Mouse (Mus musculus): Measurements from ENCODE around the gene Gpr152.

Gene Gpr152

DNA sequence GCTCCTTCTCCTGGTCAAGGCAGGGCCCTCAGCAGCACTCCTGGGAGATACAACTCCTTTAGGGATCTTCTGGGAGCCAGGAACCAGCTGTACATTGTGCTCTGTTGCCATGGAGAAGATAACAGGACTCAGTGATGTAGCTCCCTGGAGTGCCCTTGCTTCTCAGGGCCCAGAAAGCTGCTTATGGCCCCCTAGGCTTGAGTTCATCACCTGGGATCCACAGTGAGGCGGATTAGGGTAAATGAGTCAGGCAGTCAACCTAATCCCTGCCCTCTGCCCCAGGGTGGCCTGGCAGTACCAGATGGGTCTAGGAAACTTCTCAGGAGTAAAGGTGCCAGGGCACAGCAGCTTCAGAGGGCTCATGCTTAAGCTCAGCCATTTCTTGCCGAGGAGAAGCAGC is at the start of gene Gpr152:
Gene Gpr152, plus strand, starts transcription at position 342 of the 400 bp plus-strand sequence.
- no peak for DNase-seq

DNA sequence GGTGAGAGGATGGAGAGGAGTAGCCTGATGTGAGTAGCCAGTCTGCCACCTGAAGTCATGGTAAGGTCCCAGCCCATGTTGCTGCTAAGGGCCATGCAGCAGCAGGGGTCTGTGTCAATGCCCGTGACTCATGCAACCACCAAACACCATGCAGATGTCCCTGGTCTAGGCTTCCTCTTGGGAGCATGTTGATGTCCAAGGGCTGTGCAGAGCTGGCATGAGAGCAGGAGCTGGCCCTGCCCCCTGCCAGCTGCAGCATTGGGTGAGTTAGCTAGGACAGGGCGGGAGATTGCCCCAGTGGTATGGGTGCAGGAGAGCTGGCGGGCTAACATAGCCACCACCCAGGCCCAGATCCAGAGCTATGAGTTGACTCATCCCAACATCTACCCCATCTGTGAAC is 49.1 kb upstream of the Gpr152 start:
- no peak for DNase-seq

- DNase-seq, result no peak
Measured at GRCm38 (mm10) chr19:4091383-4091782, 48.2 kb upstream of the Gpr152 start.

- DNase-seq, result no peak
Measured at GRCm38 (mm10) chr19:4092750-4093149, 46.8 kb upstream of the Gpr152 start.

DNA sequence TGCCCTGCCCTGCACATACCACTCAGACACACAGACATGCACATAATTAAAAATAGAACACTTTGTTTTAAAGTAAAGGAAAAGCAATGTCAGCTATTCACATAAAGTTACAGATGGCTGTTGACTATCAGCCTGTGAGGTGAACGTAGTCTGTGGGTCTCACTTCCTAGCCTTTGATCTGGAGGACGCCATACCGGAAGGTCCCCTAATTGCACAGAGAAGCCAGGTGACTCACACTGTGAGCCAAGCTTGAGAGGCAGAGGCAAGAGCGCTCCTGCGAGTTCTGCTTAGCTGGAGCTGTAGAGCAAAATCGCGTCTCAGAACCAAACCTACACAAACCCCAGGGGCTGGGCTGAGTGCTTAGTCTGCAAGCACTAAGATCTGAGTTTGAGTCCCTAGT is 45.8 kb upstream of the Gpr152 start:
- DNase-seq, result no peak

DNA sequence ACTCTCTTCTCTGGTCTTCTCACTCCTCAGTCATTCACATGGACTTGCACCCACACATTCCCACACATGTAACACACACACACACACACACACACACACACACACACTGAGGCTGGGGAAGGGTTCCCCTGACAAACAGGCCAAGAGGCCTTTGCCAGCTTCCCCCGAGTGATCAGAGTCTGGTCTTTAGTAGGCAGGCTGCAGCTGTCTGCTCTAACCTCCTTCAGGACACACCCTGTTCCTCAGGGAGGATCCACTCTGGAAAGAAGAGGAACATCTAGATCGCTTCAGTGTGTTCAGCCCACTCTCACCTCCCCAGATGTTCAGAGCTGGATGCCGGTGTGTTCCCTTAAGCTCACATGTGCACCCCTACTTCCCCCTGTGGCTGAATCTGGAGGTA is 45.2 kb upstream of the Gpr152 start:
- DNase-seq, result no peak

- no peak for DNase-seq
Measured at GRCm38 (mm10) chr19:4094774-4095303, 44.7 kb upstream of the Gpr152 start.

DNA sequence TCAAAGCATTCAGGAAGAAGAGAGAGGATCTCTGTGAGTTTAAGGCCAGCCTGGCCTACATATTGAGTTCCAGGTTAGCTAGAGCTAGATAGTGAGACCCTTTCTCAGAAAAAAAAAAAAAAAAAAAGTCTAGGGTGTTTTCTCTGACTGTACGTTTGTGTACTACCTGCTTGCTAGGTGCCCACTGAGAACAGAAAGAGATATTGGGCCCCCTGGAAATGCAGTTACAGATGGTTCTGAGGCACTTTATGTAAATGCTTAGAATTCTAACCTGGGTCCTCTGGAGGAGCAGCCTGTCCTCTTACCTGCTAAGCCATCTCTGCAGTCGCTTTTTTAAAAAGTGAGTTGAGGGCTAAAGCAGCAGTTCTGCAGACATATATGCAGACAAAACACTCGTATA is 43.8 kb upstream of the Gpr152 start:
- no peak for DNase-seq

DNA sequence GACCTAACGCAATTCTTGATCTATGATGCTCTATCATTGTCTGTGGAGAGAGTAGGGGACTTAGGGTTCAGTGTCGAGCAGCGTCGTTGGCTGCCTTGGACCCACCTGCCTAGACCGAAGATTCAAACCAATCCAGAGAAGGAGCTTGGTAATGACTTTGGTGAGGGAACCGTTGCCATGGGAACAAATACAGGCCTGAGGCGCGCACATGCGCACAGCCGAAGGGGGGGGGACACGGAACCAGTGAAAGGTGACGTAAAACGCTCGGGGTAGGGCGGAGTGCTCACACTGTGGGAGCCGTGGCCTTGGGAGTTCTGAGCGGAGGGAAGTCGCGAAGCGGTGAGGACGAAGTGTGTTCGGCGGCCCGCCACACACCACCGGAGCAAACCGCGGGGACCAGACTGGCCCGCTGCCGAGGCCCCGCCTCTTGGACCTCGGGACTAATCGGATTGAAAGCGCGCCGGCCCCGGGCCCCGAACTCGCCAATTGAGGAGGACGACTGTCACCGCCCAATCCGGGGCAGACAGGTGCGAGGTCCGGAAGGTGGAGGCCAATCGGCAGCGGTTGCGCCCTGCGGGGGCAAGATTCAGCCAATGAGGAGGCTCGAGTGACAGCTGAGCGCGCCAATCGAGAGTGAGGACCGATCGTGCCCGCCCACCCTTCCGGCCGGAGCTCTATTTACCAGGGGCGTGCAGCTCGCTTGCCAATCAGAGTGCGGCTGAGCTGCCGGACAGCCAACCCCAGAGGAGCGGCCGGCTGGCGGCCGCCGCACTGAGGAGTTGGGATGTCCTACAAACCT is 42.7 kb upstream of the Gpr152 start, which contains the start of gene Cdk2ap2:
Gene Cdk2ap2, plus strand, starts transcription at position 541 of the 799 bp plus-strand sequence.
- peak; percentile 98 to 99 for DNase-seq

GRCm38 (mm10) chr19:4097441-4097825 is 42.2 kb upstream of the Gpr152 start:
- DNase-seq, result no peak

DNA sequence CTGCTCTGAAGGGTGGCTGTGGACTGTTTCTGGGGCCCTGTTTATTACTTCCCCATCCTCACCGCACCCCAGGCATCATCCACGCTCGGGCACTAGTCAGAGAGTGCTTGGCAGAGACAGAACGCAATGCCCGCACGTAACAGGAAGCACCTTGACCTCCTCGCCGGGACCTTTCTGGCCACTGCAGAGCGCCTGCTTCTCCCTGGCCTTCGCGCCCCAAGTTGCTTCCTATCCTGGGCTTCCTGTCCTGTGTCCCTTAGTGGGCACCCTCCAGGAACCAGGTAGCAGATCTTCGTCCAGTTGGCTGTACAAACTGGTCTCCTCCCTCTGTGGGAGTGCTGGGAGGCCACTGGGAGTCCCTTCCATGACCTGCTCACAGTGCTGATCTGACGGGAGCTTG is 41.2 kb upstream of the Gpr152 start:
- DNase-seq, result no peak

DNA sequence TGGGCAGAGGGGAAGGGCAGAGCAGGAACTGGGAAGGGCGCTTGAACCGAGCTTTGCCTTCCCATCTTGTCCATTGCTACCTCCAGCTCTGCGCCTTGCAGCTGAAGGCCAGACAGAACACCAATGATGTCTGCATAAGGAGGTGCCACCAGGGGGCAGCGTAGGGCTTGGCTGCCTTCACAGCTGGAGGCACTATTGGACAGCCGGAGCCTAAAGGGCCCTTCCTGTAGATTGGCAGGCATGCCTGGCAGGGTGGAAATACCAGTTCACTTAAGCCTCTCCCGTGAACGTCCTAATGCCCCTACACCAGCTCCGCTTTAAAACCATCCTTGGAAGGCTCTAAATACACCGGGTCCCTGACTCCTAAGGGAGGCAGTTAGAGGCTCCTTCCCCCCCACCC is 40.5 kb upstream of the Gpr152 start:
- DNase-seq, result peak; percentile 83 to 86

DNA sequence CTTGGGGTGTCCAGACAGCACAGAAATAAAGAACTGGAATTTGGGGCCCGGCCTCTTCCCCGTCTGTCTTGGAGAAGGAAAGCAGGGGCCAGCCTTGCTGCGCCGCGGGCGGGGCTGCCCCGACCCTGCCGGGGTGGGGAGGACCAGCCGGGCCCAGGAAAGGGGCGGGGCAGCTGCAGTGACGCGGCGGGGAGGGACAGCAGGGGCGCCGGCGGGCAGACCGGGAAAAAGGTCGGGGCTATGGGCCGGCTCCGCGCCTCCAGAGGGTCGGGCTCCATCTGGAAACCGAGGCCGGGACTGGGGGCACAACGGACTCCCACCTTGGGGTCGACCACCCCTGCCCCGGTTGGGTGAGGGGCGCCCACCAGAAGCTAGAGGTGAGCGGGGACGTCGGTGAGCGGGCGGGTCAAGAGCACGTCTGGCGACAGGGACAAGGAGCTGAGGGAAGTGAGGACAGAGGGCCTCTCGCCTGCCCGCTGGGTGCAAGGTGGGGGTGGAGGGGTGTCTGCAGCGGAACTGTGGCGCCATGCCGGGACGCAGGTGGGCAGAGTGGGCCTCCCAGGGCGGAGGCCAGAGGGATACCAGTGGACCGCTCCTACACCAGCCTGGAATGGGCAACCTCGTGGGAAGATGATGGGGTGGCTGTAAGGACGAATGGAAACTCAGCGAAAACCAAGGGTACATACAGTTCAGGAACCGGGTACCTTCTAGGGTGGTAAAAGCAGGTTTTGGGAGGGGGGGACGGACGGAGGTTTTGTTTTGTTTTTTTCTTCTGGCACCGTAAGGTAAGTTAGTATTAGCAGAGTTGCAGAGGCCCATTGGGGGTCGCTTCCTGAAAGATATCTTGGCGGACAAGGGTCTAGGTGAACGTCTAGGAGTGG is 39.5 kb upstream of the Gpr152 start, which contains the start of gene Pitpnm1:
Gene Pitpnm1, plus strand, starts transcription at position 162 of the 881 bp plus-strand sequence.
- DNase-seq, result peak; percentile 67 to 75

GRCm38 (mm10) chr19:4100718-4101261 is 38.8 kb upstream of the Gpr152 start:
- DNase-seq, result no peak

GRCm38 (mm10) chr19:4101466-4101865 is 38.1 kb upstream of the Gpr152 start:
- no peak for DNase-seq

- no peak for DNase-seq
Measured at GRCm38 (mm10) chr19:4102049-4102448, 37.5 kb upstream of the Gpr152 start.

DNA sequence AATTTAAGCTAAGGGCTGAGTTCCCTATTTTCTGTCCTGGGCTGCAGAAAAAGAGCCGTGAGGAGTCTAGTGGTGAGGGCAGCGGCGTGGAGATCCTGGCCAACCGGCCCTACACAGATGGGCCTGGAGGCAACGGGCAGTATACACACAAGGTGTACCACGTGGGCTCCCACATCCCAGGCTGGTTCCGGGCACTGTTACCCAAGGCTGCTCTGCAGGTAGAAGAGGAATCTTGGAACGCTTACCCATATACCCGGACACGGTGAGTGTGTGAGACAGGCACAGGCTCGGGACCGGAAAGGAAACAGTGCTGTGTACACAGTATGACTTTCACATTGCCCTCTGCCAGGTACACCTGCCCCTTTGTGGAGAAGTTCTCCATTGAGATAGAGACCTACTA is 37.0 kb upstream of the Gpr152 start:
- DNase-seq, result no peak

DNA sequence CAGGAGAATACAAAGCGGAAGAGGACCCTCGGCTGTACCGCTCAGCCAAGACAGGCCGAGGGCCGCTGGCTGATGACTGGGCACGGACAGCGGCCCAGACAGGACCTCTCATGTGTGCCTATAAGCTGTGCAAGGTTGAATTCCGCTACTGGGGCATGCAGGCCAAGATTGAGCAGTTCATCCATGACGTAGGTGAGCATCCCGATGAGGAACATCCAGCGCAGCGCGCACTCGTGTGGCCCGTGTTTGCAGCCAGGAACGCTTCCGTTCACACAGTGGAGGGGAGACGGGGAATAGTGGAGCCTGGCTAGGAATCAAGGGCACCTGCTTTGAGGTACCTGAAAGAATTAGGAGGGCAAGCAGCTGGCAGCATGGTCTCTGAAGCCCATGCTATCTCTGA is 36.3 kb upstream of the Gpr152 start:
- DNase-seq, result no peak

- DNase-seq, result no peak
Measured at GRCm38 (mm10) chr19:4103792-4104191, 35.8 kb upstream of the Gpr152 start.

DNA sequence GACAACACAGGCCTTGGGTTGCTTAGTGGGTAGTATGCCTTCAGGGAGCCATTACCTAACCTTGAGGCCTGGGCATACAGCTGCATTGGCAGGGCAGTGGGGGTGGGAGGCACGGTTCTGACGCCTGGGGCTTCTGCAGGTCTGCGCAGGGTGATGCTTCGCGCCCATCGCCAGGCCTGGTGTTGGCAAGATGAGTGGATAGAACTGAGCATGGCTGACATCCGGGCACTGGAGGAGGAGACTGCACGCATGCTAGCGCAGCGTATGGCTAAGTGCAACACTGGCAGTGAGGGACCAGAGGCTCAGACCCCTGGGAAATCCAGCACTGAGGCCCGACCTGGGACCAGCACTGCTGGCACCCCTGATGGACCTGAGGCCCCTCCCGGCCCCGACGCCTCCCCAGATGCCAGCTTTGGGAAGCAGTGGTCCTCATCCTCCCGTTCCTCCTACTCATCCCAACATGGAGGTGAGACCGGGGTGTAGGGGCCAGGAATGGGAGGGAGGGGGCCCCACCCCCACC is 34.9 kb upstream of the Gpr152 start:
- no peak for DNase-seq

DNA sequence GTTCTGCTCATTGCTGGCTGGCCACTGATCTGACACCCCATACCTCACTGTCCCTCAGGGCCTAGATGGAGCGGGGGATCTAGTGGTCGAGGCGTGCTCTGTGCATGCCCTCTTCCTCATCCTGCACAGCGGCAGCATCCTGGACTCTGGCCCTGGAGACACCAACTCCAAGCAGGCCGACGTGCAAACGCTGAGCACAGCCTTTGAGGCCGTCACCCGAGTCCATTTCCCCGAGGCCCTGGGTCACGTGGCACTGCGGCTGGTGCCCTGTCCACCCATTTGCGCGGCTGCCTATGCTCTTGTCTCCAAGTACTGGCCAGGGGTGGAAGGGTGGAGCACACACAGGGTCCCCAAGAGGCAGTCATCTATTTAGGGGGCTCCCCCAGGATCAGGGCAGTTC is 32.9 kb upstream of the Gpr152 start:
- no peak for DNase-seq

GRCm38 (mm10) chr19:4108535-4108934 is 31.1 kb upstream of the Gpr152 start:
- no peak for DNase-seq
